Mouse (Mus musculus): ENCODE results near the gene Clca3a2.
"Not testable (repeated sequence)": the region's sequence is repeated elsewhere in the genome, so short reads cannot be mapped to it uniquely, and the experiment has no call there.

The Clca3a2 gene

DNA sequence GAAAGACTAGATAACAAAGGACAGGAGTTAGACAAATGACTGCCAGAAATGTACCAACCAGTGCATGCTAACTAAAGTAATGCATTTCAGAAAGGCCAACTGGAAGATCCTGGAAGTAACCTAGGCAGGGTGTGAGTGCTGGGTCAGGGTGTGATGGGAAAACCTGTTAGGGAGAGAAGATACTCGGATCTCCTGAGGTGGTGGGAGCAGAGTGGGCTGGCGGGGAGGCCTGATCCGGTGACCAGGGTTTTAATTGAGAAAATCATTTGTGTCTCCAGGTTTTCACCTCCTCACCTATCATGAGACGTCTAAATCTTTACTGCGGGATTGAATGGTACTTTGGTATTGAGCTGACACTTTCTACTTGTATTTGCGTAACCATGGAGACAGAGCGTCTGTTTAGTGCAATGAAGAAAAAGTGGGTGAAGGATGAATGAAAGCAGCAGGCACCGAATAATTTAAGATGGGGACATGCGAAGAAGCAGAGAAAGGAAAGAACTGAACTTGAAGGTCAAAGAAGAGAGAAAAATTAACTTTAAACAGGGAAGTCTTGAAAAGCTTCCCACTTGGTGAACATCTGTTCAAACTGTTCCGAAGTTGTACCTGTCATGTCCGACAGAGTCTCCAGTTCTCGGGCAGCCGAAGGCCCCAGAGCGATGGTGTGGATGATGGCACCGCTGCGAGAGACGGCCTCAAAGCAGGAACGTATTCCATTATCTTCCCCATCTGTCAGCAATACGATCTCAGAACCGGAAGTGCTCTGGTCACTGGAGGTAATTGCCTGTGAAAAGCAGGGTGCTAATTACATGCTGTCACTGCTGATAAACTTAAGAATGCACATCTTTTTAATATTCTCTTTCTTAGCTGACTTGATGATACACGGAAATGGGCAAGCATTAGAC, 70.0 kb downstream of the Clca3a2 start:
- DNase-seq (ENCODE audit: extremely low read depth, insufficient read length, low spot score): not testable (repeated sequence)

DNA sequence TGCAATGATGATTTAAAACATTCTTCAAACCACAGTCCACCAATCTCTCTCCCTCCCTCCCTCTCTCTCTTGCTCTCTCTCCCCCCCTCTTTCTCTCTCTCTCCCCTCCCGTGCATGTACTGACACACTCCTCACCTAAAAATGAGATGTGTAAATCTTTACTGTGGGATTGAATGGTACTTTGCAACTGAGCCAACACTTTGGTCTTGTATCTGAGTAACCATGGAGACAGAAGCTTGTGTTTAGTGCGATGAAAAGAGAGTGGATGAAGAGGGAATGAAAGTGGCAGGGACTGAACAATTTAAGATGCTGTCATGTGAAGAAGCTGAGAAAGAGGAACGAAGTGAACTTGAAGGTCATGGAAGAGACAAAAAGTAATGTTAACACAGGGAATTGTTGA, 71.6 kb downstream of the Clca3a2 start:
- not testable (repeated sequence) for DNase-seq (ENCODE audit: extremely low read depth, insufficient read length, low spot score)

All from 3134 (cell line).